Mouse (Mus musculus): ENCODE measurements around the gene Olfr1335.

- TF ChIP-seq ZNF384 (IDR thresholded peaks at IDR 0.05; ENCODE audit: low read depth, low read length) (no peak), MAFK (IDR thresholded peaks at IDR 0.05; ENCODE audit: insufficient read depth, low read depth, low read length) (no peak)
These were observed at the start of gene Olfr1335 for GRCm38 (mm10) chr4:118809844-118810243.
